Mouse (Mus musculus) bone marrow, adult 2 months (tissue): ENCODE measurements around the gene Naa40. TPM values are rescaled to one million over a fixed set of nuclear protein-coding genes. Genes with fewer than 3 reads are reported as not detected.

Experiments
- H3K27ac ChIP-seq: fragments of 200-500 bp; 2 replicates; pipeline ENCODE4 v1.5.1; 2012; ENCODE audit warnings: low read depth, mild to moderate bottlenecking, control low read depth, inconsistent platforms, low read length; ENCODE audit not compliant: control insufficient read depth, poor library complexity, insufficient read depth
- H3K4me1 ChIP-seq: fragments of 200-500 bp; 2 replicates; pipeline ENCODE4 v1.6.1; 2011; ENCODE audit warnings: low read length; ENCODE audit not compliant: control insufficient read depth, insufficient read depth
- H3K4me3 ChIP-seq: fragments of 200-500 bp; replicated peaks from 2 replicates; pipeline ENCODE3; 2011; ENCODE audit warnings: mild to moderate bottlenecking, low read depth, low read length, control low read depth; ENCODE audit not compliant: control insufficient read depth
- CTCF ChIP-seq: fragments of 200-500 bp; IDR thresholded peaks from 2 replicates; pipeline ENCODE4 v1.5.1; 2011; ENCODE audit warnings: low read length, control low read depth; ENCODE audit not compliant: control insufficient read depth, insufficient read depth
- POLR2A ChIP-seq: fragments of 200-500 bp; IDR thresholded peaks from 2 replicates; pipeline ENCODE4 v1.6.1; 2011; ENCODE audit warnings: low read depth, mild to moderate bottlenecking, control low read depth, low read length, borderline replicate concordance; ENCODE audit not compliant: control insufficient read depth
- WGBS: fragments of 180-500 bp; shearing (Covaris S2); methylation state at CpG from one replicate; pipeline ENCODE4 v1.1.7; 2018; 5-methylcytosine and 5-hydroxymethylcytosine counted together
- polyA plus RNA-seq: library from polyadenylated mRNA; stranded (reverse); fragments of >200 nt; gene quantifications from 2 replicates; pipeline ENCODE4 v1.2.4, GENCODE M21; 2011; ENCODE audit warnings: low replicate concordance; ENCODE audit not compliant: missing spikeins, insufficient read depth, insufficient read length

Naa40 gene
- polyA plus RNA-seq, 1 experiment = 16.3 TPM

- 33% methylated on average over 8 of the region's 8 CpGs for WGBS
- TF ChIP-seq POLR2A (no peak), CTCF (peak; percentile 78)
- no peaks in the 10 kb centered on the region; the same call in 1 of the 2 replicates for H3K4me1 ChIP-seq
- H3K27ac ChIP-seq = no peak overlapping the region
- no peak overlapping the region for H3K4me3 ChIP-seq
Measured at GRCm38 (mm10) chr19:7234537-7235221, 6.3 kb downstream of the Naa40 start.

DNA sequence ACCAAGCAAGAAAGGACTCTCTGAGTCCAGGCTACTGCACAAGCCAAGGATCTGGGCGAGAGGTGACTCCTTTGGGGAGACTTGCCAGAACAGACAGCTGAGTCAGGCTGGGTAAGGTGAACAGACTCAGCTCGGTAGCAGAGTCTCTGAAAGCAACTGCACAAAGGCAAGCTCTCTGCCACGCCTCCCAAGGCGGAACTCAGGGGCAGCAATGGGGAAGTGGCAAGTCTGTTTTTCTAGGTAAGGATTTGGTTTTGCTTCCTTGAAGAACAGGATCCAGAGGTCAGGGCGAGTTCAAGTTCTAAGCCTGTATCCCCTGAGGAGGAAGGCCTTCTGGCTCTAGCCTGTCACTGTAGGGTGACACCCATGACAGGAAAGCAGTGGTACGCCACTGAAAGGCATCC is 14.5 kb downstream of the Naa40 start:
- H3K27ac ChIP-seq = peak overlapping the region; percentile 85
- 25% methylated on average over 6 of the region's 6 CpGs for WGBS
- peaks cover 6% of the 10 kb centered on the region for H3K4me1 ChIP-seq
- peak overlapping the region; percentile 8 for H3K4me3 ChIP-seq
- TF ChIP-seq CTCF (no peak), POLR2A (no peak)

DNA sequence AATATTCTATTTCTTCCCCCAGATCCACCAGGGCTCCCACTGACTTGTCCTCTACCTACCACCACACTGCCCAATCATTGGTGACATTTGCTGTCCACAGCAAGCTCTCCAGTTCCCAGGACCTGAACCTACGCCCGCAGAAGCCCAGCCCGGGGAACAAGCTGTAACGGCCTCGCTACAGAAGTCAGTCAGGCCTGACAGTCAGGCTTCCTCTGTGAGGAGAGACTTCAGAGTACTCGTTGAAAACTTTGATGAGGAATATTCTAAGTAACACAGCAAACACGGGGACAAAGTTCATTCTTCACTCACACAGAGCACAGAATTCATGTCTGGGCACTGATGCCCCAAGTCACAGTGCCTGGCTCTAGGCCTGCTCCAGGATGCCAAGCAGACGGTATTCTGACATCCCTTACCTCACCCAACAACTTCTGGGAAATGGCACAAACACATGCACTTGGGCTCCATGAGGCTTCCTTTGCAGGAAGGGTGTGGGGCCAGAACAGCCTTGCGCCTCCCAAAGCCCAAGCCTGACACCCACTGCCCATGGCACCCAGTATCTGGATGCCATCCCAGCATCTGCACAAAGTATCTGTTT is 15.8 kb downstream of the Naa40 start:
- WGBS = 74% methylated on average over 9 of the region's 9 CpGs
- TF ChIP-seq POLR2A = no peak
- no peak for TF ChIP-seq CTCF
- H3K4me1 ChIP-seq = peaks cover 6% of the 10 kb centered on the region
- H3K4me3 ChIP-seq = no peak overlapping the region
- no peak overlapping the region for H3K27ac ChIP-seq

DNA sequence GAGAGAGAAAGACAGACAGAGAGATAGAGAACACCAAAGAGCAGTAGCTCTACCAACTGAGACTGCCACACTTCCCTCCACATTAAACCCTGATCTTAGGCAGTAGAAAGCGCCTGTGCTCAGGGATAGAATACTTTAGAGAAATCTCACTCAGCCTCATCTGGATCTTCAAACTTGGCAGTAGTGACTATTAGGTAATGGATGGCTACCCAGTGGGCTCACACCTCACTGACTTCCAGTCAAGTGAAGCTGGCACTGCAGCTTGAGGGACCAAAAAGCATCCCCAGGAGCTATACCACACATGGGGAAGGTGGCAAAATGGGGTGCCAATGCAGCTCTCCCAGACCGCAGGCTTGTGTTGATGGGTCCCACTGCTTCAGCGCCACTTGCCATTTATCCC is 16.7 kb downstream of the Naa40 start:
- Histone ChIP-seq H3K27ac (no peak overlapping the region), H3K4me3 (no peak overlapping the region), H3K4me1 (peaks cover 6% of the 10 kb centered on the region)
- 89% methylated on average over 3 of the region's 3 CpGs for WGBS
- TF ChIP-seq POLR2A (no peak), CTCF (no peak)

DNA sequence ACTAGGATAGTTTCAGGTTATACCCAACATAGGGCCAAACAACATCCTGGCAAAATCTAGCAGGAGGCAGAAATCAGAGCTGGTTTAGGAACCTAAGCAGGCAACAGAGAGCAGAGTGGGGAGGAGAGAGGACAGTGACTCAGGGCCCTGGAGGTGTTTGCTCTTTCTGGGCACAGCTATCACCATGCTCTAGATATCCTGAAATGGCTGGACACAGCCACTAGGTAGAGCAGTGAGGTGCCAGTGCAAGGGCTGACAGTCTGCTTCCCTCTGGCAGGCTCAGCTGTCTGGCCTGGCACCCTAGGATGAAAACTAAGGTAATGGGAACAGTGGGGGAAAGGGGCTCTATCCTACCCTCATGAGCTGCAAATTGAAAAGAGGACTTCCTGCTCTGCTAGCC is 17.5 kb downstream of the Naa40 start:
- TF ChIP-seq CTCF (no peak), POLR2A (no peak)

GRCm38 (mm10) chr19:7222196-7222595 is 18.8 kb downstream of the Naa40 start:
- Histone ChIP-seq H3K4me1 (peaks cover 7% of the 10 kb centered on the region), H3K4me3 (no peak overlapping the region), H3K27ac (no peak overlapping the region)
- TF ChIP-seq CTCF = no peak
- no peak for TF ChIP-seq POLR2A
- WGBS = 80% methylated on average over 6 of the region's 6 CpGs

More for the DNA sequence above, 17.5 kb downstream of the Naa40 start:
- Histone ChIP-seq H3K4me1 (peaks cover 6% of the 10 kb centered on the region), H3K27ac (no peak overlapping the region), H3K4me3 (no peak overlapping the region)

- no peak overlapping the region for H3K4me3 ChIP-seq
- 91% methylated on average over 5 of the region's 5 CpGs for WGBS
- no peak overlapping the region for H3K27ac ChIP-seq
- TF ChIP-seq CTCF (no peak), POLR2A (no peak)
- peaks cover 2% of the 10 kb centered on the region; the same call in 1 of the 2 replicates for H3K4me1 ChIP-seq
Measured at GRCm38 (mm10) chr19:7218753-7219152, 22.2 kb downstream of the Naa40 start.

- Histone ChIP-seq H3K27ac (0 out of 2 replicates have a peak overlapping the region, but pooled peaks have one; percentile 36), H3K4me3 (peak overlapping the region; percentile 76), H3K4me1 (peaks cover 2% of the 10 kb centered on the region; the same call in 1 of the 2 replicates)
- TF ChIP-seq CTCF = no peak
- TF ChIP-seq POLR2A = no peak
- WGBS = 0% methylated on average over 6 of the region's 6 CpGs
Measured at GRCm38 (mm10) chr19:7217926-7218267, 23.1 kb downstream of the Naa40 start.
